Mouse (Mus musculus) cerebellum, adult 2 months (tissue): ENCODE measurements around the gene Gm21985.

Source experiments
- CTCF ChIP-seq: fragments of 200-500 bp; IDR thresholded peaks from 2 replicates; pipeline ENCODE4 v1.5.1; 2011; ENCODE audit warnings: low read depth, mild to moderate bottlenecking, control low read depth, low read length, moderate library complexity, borderline replicate concordance; ENCODE audit not compliant: insufficient read depth
- POLR2A ChIP-seq: fragments of 200-500 bp; IDR thresholded peaks from 2 replicates; pipeline ENCODE4 v1.6.1; 2011; ENCODE audit warnings: low read length, control low read depth, borderline replicate concordance; ENCODE audit not compliant: insufficient read depth

- TF ChIP-seq POLR2A: no peak
- TF ChIP-seq CTCF: no peak
These were observed 108.5 kb downstream of the Gm21985 start for GRCm38 (mm10) chr2:112374610-112375009.
